Mouse (Mus musculus): ENCODE data around the gene Vmn1r226. TPM values are rescaled to one million over a fixed set of nuclear protein-coding genes. Genes with fewer than 3 reads are reported as not detected.

The Vmn1r226 gene
- polyA plus RNA-seq (2015; fragmentation: Nextera tagmentation; extraction: Ambion mirVana) = not detected in 2 replicates

DNA sequence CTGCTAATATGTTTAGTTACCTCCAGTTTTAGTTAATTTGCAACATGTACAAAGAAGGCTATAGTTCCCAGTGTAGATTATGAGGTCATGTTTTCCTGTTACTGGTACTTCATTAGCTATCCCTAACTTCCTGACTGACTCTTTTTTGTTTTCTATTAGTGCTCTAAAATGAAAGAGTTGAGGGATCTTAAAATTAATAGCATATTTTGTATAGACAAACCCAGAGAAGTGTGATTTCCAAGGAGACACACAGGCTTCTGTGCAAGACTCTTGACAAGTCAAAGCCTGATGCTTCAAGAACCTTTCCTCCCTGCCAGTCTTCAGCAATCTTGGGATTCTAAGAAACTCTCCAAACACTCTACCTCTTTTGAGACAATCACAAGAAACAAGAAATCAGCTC is at the start of gene Vmn1r226:
Vmn1r226 (plus strand) TSS at position 301 of the 400 bp plus-strand sequence.
- H3K27me3 ChIP-seq = no peaks in the 10 kb centered on the region
- no peaks in the 10 kb centered on the region for H3K4me1 ChIP-seq (replicated peaks)
- peaks cover 18% of the 10 kb centered on the region; the same call in 1 of the 2 replicates for H3K9me3 ChIP-seq
- ATAC-seq (ENCODE audit: low FRiP score) = no peak
- no peak within 1 kb of the TSS for H3K27ac ChIP-seq
- H3K4me3 ChIP-seq = no peak within 1 kb of the TSS
- no peak within 1 kb of the TSS for H3K9ac ChIP-seq
- H3K36me3 ChIP-seq = no peaks in the 10 kb centered on the region
- H3K4me2 ChIP-seq = no peak within 1 kb of the TSS

DNA sequence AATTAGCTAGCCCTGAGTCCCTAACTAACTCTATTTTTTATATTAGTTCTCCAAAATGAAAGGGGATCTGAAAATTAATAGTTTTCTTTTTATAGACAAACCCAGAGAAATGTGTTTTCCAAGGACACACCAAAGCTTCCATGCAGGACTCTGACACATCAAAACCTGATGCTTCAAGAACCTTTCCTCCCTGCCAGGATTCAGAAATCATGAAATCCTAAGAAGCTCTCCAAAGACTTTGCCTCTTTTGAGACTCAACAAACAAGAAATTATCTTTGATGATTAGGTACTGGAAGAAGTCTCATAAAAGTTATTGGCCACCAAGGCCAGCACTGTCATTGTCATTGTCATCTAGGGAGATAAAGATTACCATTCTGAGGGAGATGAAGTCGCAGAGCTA is 46.9 kb downstream of the Vmn1r226 start, which contains the start of gene Vmn1r227:
Vmn1r227 (plus strand) TSS at position 301 of the 400 bp plus-strand sequence.
- Histone ChIP-seq H3K27ac (no peak within 1 kb of the TSS), H3K4me2 (no peak within 1 kb of the TSS), H3K9me3 (peaks cover 7% of the 10 kb centered on the region; the same call in 1 of the 2 replicates), H3K4me1 (replicated peaks) (no peaks in the 10 kb centered on the region), H3K36me3 (no peaks in the 10 kb centered on the region), H3K27me3 (no peaks in the 10 kb centered on the region), H3K9ac (no peak within 1 kb of the TSS), H3K4me3 (no peak within 1 kb of the TSS)
- 38% methylated on average over 1 of the region's 1 CpGs for whole genome bisulfite sequencing
- ATAC-seq (ENCODE audit: low FRiP score) = no peak

Other genes with a start within 250 kb of the Vmn1r226 start
- not detected in 2 replicates for gene Vmn2r108, start 201.5 kb upstream of the Vmn1r226 start, polyA plus RNA-seq (2015; fragmentation: Nextera tagmentation; extraction: Ambion mirVana)
- not detected in 2 replicates for gene Vmn1r225, start 184.7 kb upstream of the Vmn1r226 start, polyA plus RNA-seq (2015; fragmentation: Nextera tagmentation; extraction: Ambion mirVana)
- gene Vmn2r109, start 118.1 kb upstream of the Vmn1r226 start, polyA plus RNA-seq (2015; fragmentation: Nextera tagmentation; extraction: Ambion mirVana) = not detected in 2 replicates
- 0.01 TPM in 1 of 2 replicates, not detected in the other for gene Vmn2r110, start 86.4 kb upstream of the Vmn1r226 start, polyA plus RNA-seq (2015; fragmentation: Nextera tagmentation; extraction: Ambion mirVana)
- not detected in 2 replicates for gene Fpr-rs3, start 58.0 kb upstream of the Vmn1r226 start, polyA plus RNA-seq (2015; fragmentation: Nextera tagmentation; extraction: Ambion mirVana)
- gene Vmn1r227, start 47.0 kb downstream of the Vmn1r226 start, polyA plus RNA-seq (2015; fragmentation: Nextera tagmentation; extraction: Ambion mirVana) = not detected in 2 replicates
- gene Vmn1r228, start 103.3 kb downstream of the Vmn1r226 start, polyA plus RNA-seq (2015; fragmentation: Nextera tagmentation; extraction: Ambion mirVana) = not detected in 2 replicates
- 0.03 TPM in 1 of 2 replicates, not detected in the other for gene Vmn1r229, start 128.7 kb downstream of the Vmn1r226 start, polyA plus RNA-seq (2015; fragmentation: Nextera tagmentation; extraction: Ambion mirVana)
- not detected in 2 replicates for gene Vmn1r230, start 157.6 kb downstream of the Vmn1r226 start, polyA plus RNA-seq (2015; fragmentation: Nextera tagmentation; extraction: Ambion mirVana)
- not detected in 2 replicates for gene Vmn1r231, start 222.2 kb downstream of the Vmn1r226 start, polyA plus RNA-seq (2015; fragmentation: Nextera tagmentation; extraction: Ambion mirVana)
- not detected in 2 replicates for gene Vmn1r232, start 236.9 kb downstream of the Vmn1r226 start, polyA plus RNA-seq (2015; fragmentation: Nextera tagmentation; extraction: Ambion mirVana)

All from hindbrain, embryonic 13.5 days (tissue).